Mouse (Mus musculus): ENCODE results near the gene Pcsk6. TPM values are rescaled to one million over a fixed set of nuclear protein-coding genes. Genes with fewer than 3 reads are reported as not detected.

Pcsk6 gene
- total RNA-seq, 4 experiments from 2014 or later = 12.8 to 23.4 (median 18.9) TPM

- no peak for DNase-seq (ENCODE audit: low spot score in 2 of 2)
Observed at GRCm38 (mm10) chr7:66098803-66099202, 237.3 kb downstream of the Pcsk6 start.

Other genes starting within 250 kb of the Pcsk6 start
- gene Tarsl2, start 216.8 kb upstream of the Pcsk6 start, total RNA-seq (2022) = 10 to 100 TPM; 31.3 to 32.6 (median 32.0) TPM
- 10 to 100 TPM; 40.9 to 63.0 (median 51.9) TPM for gene Tm2d3, start 170.6 kb upstream of the Pcsk6 start, total RNA-seq (2022)
- gene Gm45213, start 181.9 kb downstream of the Pcsk6 start, total RNA-seq (2022) = not detected
- gene Snrpa1, start 197.3 kb downstream of the Pcsk6 start, total RNA-seq (2022) = 10 to 100 TPM; 31.0 to 43.2 (median 33.4) TPM
- 10 to 100 TPM; 52.9 to 61.0 (median 54.6) TPM for gene Selenos, start 217.9 kb downstream of the Pcsk6 start, total RNA-seq (2022)
- 10 to 100 TPM; 15.4 to 17.4 (median 17.3) TPM for gene Chsy1, start 247.8 kb downstream of the Pcsk6 start, total RNA-seq (2022)

Data from layer of hippocampus, adult 8-10 months (tissue).